Mouse (Mus musculus) heart, postnatal 0 days (tissue): ENCODE measurements around the gene Dnajb14.

ENCODE experiments used
- CTCF ChIP-seq: IDR thresholded peaks from 2 replicates; pipeline ENCODE4 v1.5.1; 2016; ENCODE audit warnings: antibody characterized with exemption, control low read depth, low read depth
- EP300 ChIP-seq: IDR thresholded peaks from 2 replicates; pipeline ENCODE4 v1.6.1; 2016; ENCODE audit warnings: antibody characterized with exemption, low read depth

DNA sequence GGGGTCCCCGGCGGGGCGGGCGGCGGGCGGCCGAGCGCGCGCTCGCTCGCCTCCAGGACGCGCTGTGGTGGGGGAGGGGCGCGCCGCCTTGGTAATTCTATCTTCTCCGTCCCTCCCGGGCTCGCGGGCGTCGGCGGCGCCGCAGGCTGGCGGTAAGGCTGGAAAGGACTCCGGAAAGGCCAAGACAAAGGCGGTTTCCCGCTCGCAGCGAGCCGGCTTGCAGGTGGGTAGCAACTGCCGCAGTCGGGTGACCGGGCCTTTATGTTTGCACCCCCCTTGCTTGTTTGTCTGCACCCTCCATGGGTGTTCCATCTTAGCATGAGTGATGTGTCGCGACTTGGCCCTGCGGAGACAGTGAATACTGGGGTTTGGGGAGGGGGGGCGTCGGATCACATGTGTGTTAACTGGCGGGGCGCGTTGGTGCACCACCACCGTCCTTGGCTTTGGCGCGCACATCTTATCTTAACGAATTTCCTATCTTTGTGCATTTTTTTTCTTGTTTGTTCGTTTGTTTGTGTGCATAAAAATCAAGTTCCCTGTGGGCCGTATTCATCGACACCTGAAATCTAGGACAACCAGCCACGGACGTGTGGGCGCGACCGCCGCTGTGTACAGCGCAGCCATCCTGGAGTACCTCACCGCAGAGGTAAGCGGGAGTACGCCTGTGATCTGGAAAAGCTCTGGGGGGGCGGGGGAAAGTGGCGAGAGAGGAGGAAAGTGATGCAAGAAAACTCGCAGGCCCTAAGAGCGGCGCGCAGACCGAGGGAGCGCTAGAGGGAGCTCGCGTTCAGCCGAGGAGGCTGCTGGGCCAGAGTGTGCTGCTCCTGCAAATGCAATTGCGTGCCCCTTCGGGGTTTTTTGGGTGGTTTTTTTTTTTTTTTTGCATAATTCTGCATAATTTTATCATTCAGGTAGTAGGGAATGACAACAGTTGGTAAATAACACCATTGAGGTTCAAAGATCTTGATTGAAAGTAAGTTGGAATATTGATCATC, 2.2 kb upstream of the Dnajb14 start:
- TF ChIP-seq CTCF = peak; percentile 77
- TF ChIP-seq EP300 = no peak
